Mouse (Mus musculus): Measurements from ENCODE around the gene Arxes2. TPM values are rescaled to one million over a fixed set of nuclear protein-coding genes. Genes with fewer than 3 reads are reported as not detected.
A peak's percentile ranks its signal among the peaks of the same experiment; 100 is the strongest.
"Not testable (repeated sequence)": the region's sequence is repeated elsewhere in the genome, so short reads cannot be mapped to it uniquely, and the experiment has no call there.

The Arxes2 gene
- 2.8 TPM for polyA plus RNA-seq (2021)

- peak; percentile 63 for ATAC-seq
- CTCF ChIA-PET = not testable (repeated sequence)
Measured at GRCm38 (mm10) chrX:135993664-135994119, at the start of gene Arxes2. Arxes2 (plus strand) TSS chrX:135993824.

GRCm38 (mm10) chrX:135948699-135949437, 44.8 kb upstream of the Arxes2 start:
- ChIA-PET POLR2A (no interaction called here), CTCF (no interaction called here)
- DNase-seq (ENCODE audit: low read depth, low spot score) (no peak), ATAC-seq (no peak)
- no peaks in the 10 kb centered on the region for H3K27me3 ChIP-seq
- no peak for TF ChIP-seq CTCF (IDR thresholded peaks at IDR 0.05)
- in situ Hi-C loops (cut with MboI; ENCODE audit: low pct_unique_long_range_greater_than_20kb) = no loop called here

More at GRCm38 (mm10) chrX:135993664-135994119, at the start of gene Arxes2:
- DNase-seq (ENCODE audit: low read depth, low spot score); in situ Hi-C loops (cut with MboI; ENCODE audit: low pct_unique_long_range_greater_than_20kb); POLR2A ChIA-PET: not testable (repeated sequence)
- H3K27me3 ChIP-seq = peaks cover 26% of the 10 kb centered on the region

- DNase-seq (ENCODE audit: low read depth, low spot score) = no peak
- TF ChIP-seq CTCF (IDR thresholded peaks at IDR 0.05) = no peak
- CTCF ChIA-PET = interaction anchor here (1.2 kb wide), 1 partner anchor 9 kb away, joined by 3 read pairs; no protein-coding TSS in a partner anchor
- ATAC-seq = no peak
- peaks cover 24% of the 10 kb centered on the region for H3K27me3 ChIP-seq
- in situ Hi-C loops (cut with MboI; ENCODE audit: low pct_unique_long_range_greater_than_20kb) = no loop called here
- POLR2A ChIA-PET = no interaction called here
Measured at GRCm38 (mm10) chrX:135956988-135957690, 36.5 kb upstream of the Arxes2 start.

GRCm38 (mm10) chrX:135957691-135958081, 35.9 kb upstream of the Arxes2 start:
- in situ Hi-C loops (cut with MboI; ENCODE audit: low pct_unique_long_range_greater_than_20kb) = no loop called here
- TF ChIP-seq CTCF (IDR thresholded peaks at IDR 0.05) = no peak
- POLR2A ChIA-PET = no interaction called here
- no peak for DNase-seq (ENCODE audit: low read depth, low spot score)
- peaks cover 29% of the 10 kb centered on the region for H3K27me3 ChIP-seq
- no peak for ATAC-seq
- CTCF ChIA-PET = interaction anchor here (1.2 kb wide), 1 partner anchor 9 kb away, joined by 3 read pairs; no protein-coding TSS in a partner anchor

- POLR2A ChIA-PET = no interaction called here
- CTCF ChIA-PET = no interaction called here
- no peak for ATAC-seq
- peaks cover 30% of the 10 kb centered on the region for H3K27me3 ChIP-seq
- no peak for DNase-seq (ENCODE audit: low read depth, low spot score)
- in situ Hi-C loops (cut with MboI; ENCODE audit: low pct_unique_long_range_greater_than_20kb) = no loop called here
- TF ChIP-seq CTCF (IDR thresholded peaks at IDR 0.05) = no peak
Measured at GRCm38 (mm10) chrX:135958589-135959225, 34.9 kb upstream of the Arxes2 start.

GRCm38 (mm10) chrX:135959536-135959935, 34.1 kb upstream of the Arxes2 start:
- ChIA-PET POLR2A (no interaction called here), CTCF (no interaction called here)
- TF ChIP-seq CTCF (IDR thresholded peaks at IDR 0.05) = no peak
- ATAC-seq (no peak), DNase-seq (ENCODE audit: low read depth, low spot score) (no peak)
- H3K27me3 ChIP-seq = peaks cover 30% of the 10 kb centered on the region
- in situ Hi-C loops (cut with MboI; ENCODE audit: low pct_unique_long_range_greater_than_20kb) = no loop called here

- TF ChIP-seq CTCF (IDR thresholded peaks at IDR 0.05) = no peak
Measured at GRCm38 (mm10) chrX:135962342-135962741, 31.3 kb upstream of the Arxes2 start.

GRCm38 (mm10) chrX:135963130-135963529, 30.5 kb upstream of the Arxes2 start:
- in situ Hi-C loops (cut with MboI; ENCODE audit: low pct_unique_long_range_greater_than_20kb) = no loop called here
- CTCF ChIA-PET = no interaction called here
- no peak for ATAC-seq
- TF ChIP-seq CTCF (IDR thresholded peaks at IDR 0.05) = no peak
- H3K27me3 ChIP-seq = peaks cover 41% of the 10 kb centered on the region
- DNase-seq (ENCODE audit: low read depth, low spot score) = no peak
- POLR2A ChIA-PET = no interaction called here

More at GRCm38 (mm10) chrX:135962342-135962741, 31.3 kb upstream of the Arxes2 start:
- H3K27me3 ChIP-seq = peaks cover 41% of the 10 kb centered on the region
- ChIA-PET POLR2A (no interaction called here), CTCF (no interaction called here)
- ATAC-seq = no peak
- DNase-seq (ENCODE audit: low read depth, low spot score) = no peak
- in situ Hi-C loops (cut with MboI; ENCODE audit: low pct_unique_long_range_greater_than_20kb) = no loop called here

- ChIA-PET CTCF (interaction anchor here (1.1 kb wide), 1 partner anchor 10 kb away, joined by 3 read pairs; no protein-coding TSS in a partner anchor), POLR2A (no interaction called here)
- in situ Hi-C loops (cut with MboI; ENCODE audit: low pct_unique_long_range_greater_than_20kb) = no loop called here
- H3K27me3 ChIP-seq = peaks cover 41% of the 10 kb centered on the region
- no peak for DNase-seq (ENCODE audit: low read depth, low spot score)
- ATAC-seq = no peak
- peak; percentile 34 for TF ChIP-seq CTCF (IDR thresholded peaks at IDR 0.05)
Measured at GRCm38 (mm10) chrX:135963629-135964028, 30.0 kb upstream of the Arxes2 start.

- no peak for DNase-seq (ENCODE audit: low read depth, low spot score)
- POLR2A ChIA-PET = no interaction called here
- no peak for ATAC-seq
- H3K27me3 ChIP-seq = peaks cover 11% of the 10 kb centered on the region
- no peak for TF ChIP-seq CTCF (IDR thresholded peaks at IDR 0.05)
- in situ Hi-C loops (cut with MboI; ENCODE audit: low pct_unique_long_range_greater_than_20kb) = loop anchor here (5.0 kb wide), 1 partner anchor 167 kb away; no protein-coding TSS in a partner anchor
- CTCF ChIA-PET = interaction anchor here (0.8 to 1.2 kb wide), 3 partner anchors 10 to 55 kb away, joined by 3 read pairs; no protein-coding TSS in a partner anchor
Measured at GRCm38 (mm10) chrX:135973597-135974423, 19.8 kb upstream of the Arxes2 start.
